Mouse (Mus musculus) forebrain, embryonic 16.5 days (tissue): Measurements from ENCODE around the gene Tarbp1. TPM values are rescaled to one million over a fixed set of nuclear protein-coding genes. Genes with fewer than 3 reads are reported as not detected.
"Not testable (repeated sequence)": the region's sequence is repeated elsewhere in the genome, so short reads cannot be mapped to it uniquely, and the experiment has no call there.

ENCODE experiments used
- ATAC-seq: fragments of 200-750 bp; cut with Nextera tagmentation; 2 replicates; pipeline ENCODE4 v1.8.0; 2017; ENCODE audit warnings: mild to moderate bottlenecking, moderate library complexity
- H3K27ac ChIP-seq: fragments of 300-500 bp; sonication (generic); 2 replicates; pipeline ENCODE4 v1.5.1; 2014; ENCODE audit warnings: low read length, control low read depth
- H3K27me3 ChIP-seq: fragments of 300-500 bp; sonication (generic); replicated peaks from 2 replicates; pipeline ENCODE4 v1.6.1; 2014; ENCODE audit warnings: low read length; ENCODE audit not compliant: control insufficient read depth, insufficient read depth
- H3K36me3 ChIP-seq: fragments of 300-500 bp; sonication (generic); 2 replicates; pipeline ENCODE4 v1.6.1; 2014; ENCODE audit not compliant: control insufficient read depth, insufficient read depth
- H3K4me1 ChIP-seq: fragments of 300-500 bp; sonication (generic); replicated peaks from 2 replicates; pipeline ENCODE4 v1.6.1; 2014; ENCODE audit warnings: low read length; ENCODE audit not compliant: control insufficient read depth, insufficient read depth
- H3K4me2 ChIP-seq: fragments of 300-500 bp; sonication (generic); 2 replicates; pipeline ENCODE4 v1.6.1; 2014; ENCODE audit warnings: mild to moderate bottlenecking, low read length, control low read depth
- H3K4me3 ChIP-seq: fragments of 300-500 bp; sonication (generic); replicated peaks from 2 replicates; pipeline ENCODE4 v1.5.1; 2014; ENCODE audit warnings: mild to moderate bottlenecking, low read length, control low read depth
- H3K9ac ChIP-seq: fragments of 300-500 bp; sonication (generic); replicated peaks from 2 replicates; pipeline ENCODE4 v1.6.1; 2014; ENCODE audit warnings: low read depth, low read length, control low read depth
- H3K9me3 ChIP-seq: fragments of 300-500 bp; sonication (generic); 2 replicates; pipeline ENCODE4 v1.6.1; 2016; ENCODE audit warnings: low read length; ENCODE audit not compliant: control insufficient read depth
- WGBS: fragments of 180-500 bp; shearing (Covaris S2); extraction: QIAGEN DNeasy Blood & Tissue Kit; methylation state at CpG from one replicate; pipeline ENCODE4 v1.1.7; 2014; 5-methylcytosine and 5-hydroxymethylcytosine counted together
- polyA plus RNA-seq: library from polyadenylated mRNA; unstranded; fragments of >200 nt; fragmentation: Nextera tagmentation; extraction: Ambion mirVana; gene quantifications from 2 replicates; pipeline ENCODE4 v1.2.1, GENCODE M21; 2015

Tarbp1 gene
- polyA plus RNA-seq, 1 experiment from 2014 or later: 1.8 TPM

- H3K36me3 ChIP-seq: no peaks in the 10 kb centered on the region
- H3K9ac ChIP-seq: no peak overlapping the region
- ATAC-seq: no peak
- no peak overlapping the region for H3K4me2 ChIP-seq
- 87% methylated on average over 12 of the region's 12 CpGs for WGBS
- H3K27me3 ChIP-seq: no peaks in the 10 kb centered on the region
- no peak overlapping the region for H3K27ac ChIP-seq
- H3K4me1 ChIP-seq: peaks cover 15% of the 10 kb centered on the region
- H3K4me3 ChIP-seq: no peak overlapping the region
- H3K9me3 ChIP-seq: no peaks in the 10 kb centered on the region
Observed at GRCm38 (mm10) chr8:126495461-126495860, 20.6 kb upstream of the Tarbp1 start.

- 79% methylated on average over 15 of the region's 15 CpGs for WGBS
- Histone ChIP-seq H3K36me3 (no peaks in the 10 kb centered on the region), H3K4me3 (no peak overlapping the region), H3K4me2 (no peak overlapping the region), H3K27ac (no peak overlapping the region), H3K4me1 (peaks cover 15% of the 10 kb centered on the region), H3K9me3 (no peaks in the 10 kb centered on the region), H3K27me3 (no peaks in the 10 kb centered on the region), H3K9ac (no peak overlapping the region)
- ATAC-seq: no peak
Observed at GRCm38 (mm10) chr8:126494160-126495110, 19.6 kb upstream of the Tarbp1 start.

- Histone ChIP-seq H3K4me1 (no peaks in the 10 kb centered on the region), H3K36me3 (no peaks in the 10 kb centered on the region), H3K4me3 (no peak overlapping the region), H3K27ac (no peak overlapping the region), H3K9me3 (no peaks in the 10 kb centered on the region), H3K27me3 (no peaks in the 10 kb centered on the region), H3K4me2 (no peak overlapping the region), H3K9ac (no peak overlapping the region)
- peak; percentile 70 for ATAC-seq
- WGBS: 12% methylated on average over 5 of the region's 5 CpGs
Observed at GRCm38 (mm10) chr8:126482938-126483337, 8.1 kb upstream of the Tarbp1 start.

GRCm38 (mm10) chr8:126482348-126482720, 7.5 kb upstream of the Tarbp1 start:
- ATAC-seq: no peak
- no peaks in the 10 kb centered on the region for H3K27me3 ChIP-seq
- H3K4me3 ChIP-seq: no peak overlapping the region
- no peaks in the 10 kb centered on the region for H3K9me3 ChIP-seq
- no peak overlapping the region for H3K9ac ChIP-seq
- 67% methylated on average over 2 of the region's 2 CpGs for WGBS
- H3K27ac ChIP-seq: no peak overlapping the region
- H3K4me2 ChIP-seq: no peak overlapping the region
- H3K36me3 ChIP-seq: no peaks in the 10 kb centered on the region
- H3K4me1 ChIP-seq: no peaks in the 10 kb centered on the region

- Histone ChIP-seq H3K4me1 (no peaks in the 10 kb centered on the region), H3K27ac (no peak overlapping the region), H3K9me3 (no peaks in the 10 kb centered on the region), H3K9ac (no peak overlapping the region), H3K36me3 (no peaks in the 10 kb centered on the region), H3K4me3 (no peak overlapping the region), H3K27me3 (no peaks in the 10 kb centered on the region), H3K4me2 (no peak overlapping the region)
- 36% methylated on average over 8 of the region's 8 CpGs for WGBS
- ATAC-seq: peak; percentile 54
Observed at GRCm38 (mm10) chr8:126481494-126482347, 6.9 kb upstream of the Tarbp1 start.

- Histone ChIP-seq H3K27me3 (no peaks in the 10 kb centered on the region; the same call in 1 of the 2 replicates), H3K36me3 (no peaks in the 10 kb centered on the region), H3K4me3 (no peak overlapping the region), H3K9ac (no peak overlapping the region), H3K27ac (no peak overlapping the region), H3K4me1 (no peaks in the 10 kb centered on the region), H3K4me2 (no peak overlapping the region), H3K9me3 (no peaks in the 10 kb centered on the region)
- 73% methylated on average over 2 of the region's 2 CpGs for WGBS
- ATAC-seq: no peak
Observed at GRCm38 (mm10) chr8:126480366-126480765, 5.5 kb upstream of the Tarbp1 start.

GRCm38 (mm10) chr8:126478714-126479113, 3.8 kb upstream of the Tarbp1 start:
- Histone ChIP-seq H3K27me3 (no peaks in the 10 kb centered on the region; the same call in 1 of the 2 replicates), H3K4me3 (no peak overlapping the region), H3K4me1 (peaks cover 5% of the 10 kb centered on the region), H3K9ac (no peak overlapping the region), H3K4me2 (no peak overlapping the region), H3K36me3 (no peaks in the 10 kb centered on the region), H3K9me3 (no peaks in the 10 kb centered on the region), H3K27ac (no peak overlapping the region)
- 67% methylated on average over 3 of the region's 3 CpGs for WGBS
- ATAC-seq: no peak

GRCm38 (mm10) chr8:126476151-126476855, 1.4 kb upstream of the Tarbp1 start:
- H3K36me3 ChIP-seq, ATAC-seq, H3K9ac ChIP-seq, H3K4me2 ChIP-seq, H3K27me3 ChIP-seq, H3K27ac ChIP-seq, H3K9me3 ChIP-seq, H3K4me3 ChIP-seq: not testable (repeated sequence)
- peaks cover 17% of the 10 kb centered on the region for H3K4me1 ChIP-seq
- 49% methylated on average over 29 of the region's 29 CpGs for WGBS

GRCm38 (mm10) chr8:126475738-126476137, 873 bp upstream of the Tarbp1 start:
- H3K4me2 ChIP-seq, H3K9ac ChIP-seq, H3K36me3 ChIP-seq, H3K4me3 ChIP-seq, H3K27me3 ChIP-seq, H3K9me3 ChIP-seq, ATAC-seq, H3K27ac ChIP-seq: not testable (repeated sequence)
- WGBS: 49% methylated on average over 8 of the region's 8 CpGs
- H3K4me1 ChIP-seq: peaks cover 17% of the 10 kb centered on the region
